Mouse (Mus musculus): ENCODE results near the gene Slc37a1. TPM values are rescaled to one million over a fixed set of nuclear protein-coding genes. Genes with fewer than 3 reads are reported as not detected.

The Slc37a1 gene
- total RNA-seq (2023): 100 to 1,000 TPM in 1 of 2 experiments, 10 to 100 TPM in 1; 93.7 to 101 TPM

DNA sequence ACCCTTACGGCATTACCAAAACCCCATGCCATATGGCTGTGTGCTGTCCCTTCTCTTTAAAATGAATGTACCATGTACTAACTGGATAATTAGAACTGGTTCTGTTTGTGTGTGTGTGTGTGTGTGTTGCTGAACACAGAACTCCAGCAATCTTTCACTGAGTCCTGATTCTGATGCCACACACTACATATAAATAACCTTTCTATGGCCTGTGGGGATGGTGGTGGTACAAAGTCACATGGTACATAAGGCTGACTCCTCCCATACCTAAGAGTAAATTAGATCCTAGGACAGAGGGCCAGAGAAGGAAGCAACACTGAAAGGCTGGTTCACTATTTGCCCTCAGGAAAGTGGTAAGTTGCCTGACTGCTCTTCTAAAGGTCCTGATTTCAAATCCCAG is at the start of gene Slc37a1:
Gene Slc37a1, plus strand, starts transcription at position 301 of the 400 bp plus-strand sequence.

DNA sequence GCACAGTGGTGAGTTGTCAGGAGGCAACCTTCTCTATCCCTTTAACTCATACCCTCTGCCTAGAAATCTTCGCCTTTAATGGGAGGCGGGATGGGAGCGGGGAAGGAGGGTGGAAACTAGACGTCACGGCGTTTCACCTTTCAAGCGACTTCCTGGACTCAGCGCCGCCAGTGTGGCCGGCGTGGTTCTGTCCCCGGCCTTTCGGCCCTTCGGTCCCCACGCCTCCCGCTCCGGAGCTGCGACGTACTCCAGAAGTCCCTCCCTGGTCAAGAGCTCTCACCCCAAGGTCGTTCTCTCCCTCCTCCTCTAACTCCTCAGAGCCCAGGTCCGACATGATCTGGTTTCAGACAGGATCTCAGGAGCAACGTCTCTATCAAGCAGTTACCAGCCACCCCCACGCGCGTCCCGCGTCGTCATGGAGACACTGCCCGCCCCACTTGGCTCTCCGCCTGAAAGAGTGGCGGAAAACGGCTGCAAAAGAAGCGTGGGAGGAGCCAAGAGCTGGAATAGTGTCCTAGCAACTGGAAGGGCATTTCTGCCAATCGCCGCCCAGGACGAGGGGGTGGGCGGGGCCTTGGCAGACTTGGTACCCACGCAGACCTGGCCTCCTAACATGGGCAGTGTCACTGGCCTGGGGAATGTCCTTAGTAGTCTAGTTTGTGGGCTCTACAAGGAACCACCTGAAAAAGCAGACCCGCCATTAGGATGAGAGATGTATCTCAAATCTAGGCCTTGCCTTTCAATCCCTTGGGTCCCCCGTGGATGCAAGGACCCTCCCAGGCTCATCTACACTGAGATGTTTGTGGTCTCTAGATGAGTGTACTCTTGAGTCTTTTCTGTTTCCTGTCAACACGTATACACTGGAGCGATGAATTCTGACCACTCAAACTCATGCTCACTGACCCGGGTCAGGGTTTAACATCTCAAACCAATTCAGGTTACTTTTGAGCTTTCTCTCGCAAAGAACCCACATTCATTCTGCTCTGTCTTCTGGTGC is 9.4 kb upstream of the Slc37a1 start, which contains the start of gene Rsph1:
Gene Rsph1, minus strand, starts transcription at position 462 of the 997 bp plus-strand sequence.

DNA sequence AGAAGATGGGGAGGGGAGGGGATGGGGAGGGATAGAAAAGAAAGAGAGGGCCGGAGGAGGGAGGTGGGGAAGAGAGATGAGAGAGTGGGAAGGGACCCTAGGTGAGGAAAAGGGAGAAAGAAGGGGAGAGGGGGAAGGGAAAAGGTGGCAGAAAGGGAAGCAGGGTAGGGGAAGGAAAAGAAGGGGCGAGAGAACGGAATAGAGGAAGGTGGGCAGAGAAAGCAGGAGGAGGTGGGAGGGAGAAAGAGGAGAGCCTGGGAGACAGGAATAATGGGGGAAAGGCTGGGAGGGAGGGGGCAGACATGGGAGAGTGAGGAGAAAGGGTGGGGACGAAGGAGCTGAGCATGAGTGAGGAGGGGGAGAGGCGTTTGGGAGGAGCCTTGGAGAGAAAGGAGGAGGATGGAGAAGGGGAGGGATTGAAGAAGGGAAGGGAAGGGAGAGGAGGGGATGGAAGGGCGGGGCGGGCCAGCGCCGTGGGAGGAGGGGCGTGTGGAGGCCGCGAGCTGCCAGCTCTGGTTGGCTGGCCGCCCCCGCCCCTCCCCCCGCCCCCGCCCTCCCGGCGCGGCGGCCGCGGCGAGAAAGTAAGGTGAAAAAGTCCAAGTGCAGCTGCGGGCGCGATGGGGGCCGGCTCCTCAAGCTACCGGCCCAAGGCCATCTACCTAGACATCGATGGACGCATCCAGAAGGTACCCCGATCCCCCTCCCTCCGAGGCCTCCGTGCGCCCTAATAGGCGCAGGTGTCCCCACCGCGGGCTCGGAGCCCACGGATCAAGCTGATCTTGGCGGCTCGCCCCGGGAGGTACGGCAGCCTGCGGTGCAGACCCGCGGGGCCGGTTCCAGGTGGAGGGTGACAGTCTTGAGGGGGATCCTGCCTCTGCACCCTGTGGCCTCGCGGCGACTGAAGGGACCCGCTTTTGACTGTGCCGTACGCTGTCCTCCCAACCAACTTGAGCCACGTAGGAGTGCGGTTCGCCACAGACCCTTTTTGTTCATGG is 99.4 kb downstream of the Slc37a1 start, which contains the start of gene Pde9a:
Gene Pde9a, plus strand, starts transcription at position 540 of the 995 bp plus-strand sequence.

Other genes starting within 250 kb of the Slc37a1 start
- 100 to 1,000 TPM in 1 of 2 experiments, 10 to 100 TPM in 1; 92.6 to 116 TPM for gene Abcg1, start 229.1 kb upstream of the Slc37a1 start, total RNA-seq (2023)
- not detected for gene Tff3, start 157.1 kb upstream of the Slc37a1 start, total RNA-seq (2023)
- not detected for gene Tff2, start 142.5 kb upstream of the Slc37a1 start, total RNA-seq (2023)
- gene Tff1, start 121.5 kb upstream of the Slc37a1 start, total RNA-seq (2023): not detected
- under 1 TPM; 0.24 to 0.41 TPM for gene Tmprss3, start 87.8 kb upstream of the Slc37a1 start, total RNA-seq (2023)
- 100 to 1,000 TPM in 1 of 2 experiments, 10 to 100 TPM in 1; 97.2 to 107 TPM for gene Ubash3a, start 78.9 kb upstream of the Slc37a1 start, total RNA-seq (2023)
- under 1 TPM in 1 of 2 experiments, not detected in 1; 0.73 TPM for gene Rsph1, start 9.4 kb upstream of the Slc37a1 start, total RNA-seq (2023)
- gene Pde9a, start 99.4 kb downstream of the Slc37a1 start, total RNA-seq (2023): 1 to 10 TPM in 1 of 2 experiments, under 1 TPM in 1; 0.96 to 1.2 TPM
- 10 to 100 TPM; 42.7 to 50.1 TPM for gene Wdr4, start 233.2 kb downstream of the Slc37a1 start, total RNA-seq (2023)
- gene Ndufv3, start 233.3 kb downstream of the Slc37a1 start, total RNA-seq (2023): 100 to 1,000 TPM; 126 to 127 TPM

Measured in T-cell, adult 66 days (primary cell).